Mouse (Mus musculus) adrenal gland, postnatal 14 days (tissue): ENCODE data around the gene Glb1. TPM values are rescaled to one million over a fixed set of nuclear protein-coding genes. Genes with fewer than 3 reads are reported as not detected.

ENCODE experiments used
- DNase-seq: peaks from one replicate; pipeline ENCODE4 v3.0.0; 2021; ENCODE audit warnings: mixed read lengths
- total RNA-seq: library from RNA; stranded (reverse); gene quantifications from 2 replicates; pipeline ENCODE4 v1.2.3, GENCODE M21; 2021

Gene Glb1
- total RNA-seq, 1 experiment from 2014 or later = 25.6 TPM

DNA sequence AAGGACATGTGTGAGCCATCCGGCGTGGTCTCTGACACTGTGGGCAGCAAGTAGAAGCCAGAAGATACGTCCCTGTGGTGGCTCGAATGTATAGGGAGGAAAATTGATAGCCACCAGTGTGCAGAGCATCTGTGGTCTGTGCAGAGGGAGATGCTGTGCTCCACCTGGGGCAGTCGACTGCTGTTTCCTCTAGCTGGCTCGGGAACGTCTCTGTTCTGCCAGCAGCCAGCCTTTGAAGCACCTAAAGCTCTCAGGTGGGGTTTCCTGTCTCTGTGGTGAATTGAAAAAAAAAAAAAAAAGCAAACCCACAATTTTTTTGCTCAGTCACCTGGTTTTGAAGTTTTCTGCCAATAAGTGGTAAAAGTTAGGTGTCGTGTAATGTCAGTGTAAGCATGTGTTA lies 42.5 kb downstream of the Glb1 start:
- no peak for DNase-seq

DNA sequence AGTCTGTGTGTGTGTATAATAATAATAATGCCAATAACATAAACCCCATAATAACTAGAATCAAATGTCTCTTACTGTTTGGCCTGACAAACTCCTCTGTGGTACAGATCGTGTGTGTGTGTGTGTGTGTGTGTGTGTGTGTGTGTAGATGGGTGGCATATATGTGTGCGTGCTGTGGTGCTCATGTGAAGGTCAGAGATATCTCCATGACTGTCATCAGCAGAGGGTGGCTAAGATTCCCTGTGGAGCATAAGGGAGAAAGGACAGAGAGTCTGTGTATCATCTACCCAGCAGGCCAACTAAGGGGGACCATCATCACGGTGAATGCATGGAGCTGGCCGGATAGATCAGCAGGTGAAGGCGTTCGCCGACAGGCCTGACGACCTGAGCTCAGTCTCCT lies 46.0 kb downstream of the Glb1 start:
- DNase-seq = no peak

DNA sequence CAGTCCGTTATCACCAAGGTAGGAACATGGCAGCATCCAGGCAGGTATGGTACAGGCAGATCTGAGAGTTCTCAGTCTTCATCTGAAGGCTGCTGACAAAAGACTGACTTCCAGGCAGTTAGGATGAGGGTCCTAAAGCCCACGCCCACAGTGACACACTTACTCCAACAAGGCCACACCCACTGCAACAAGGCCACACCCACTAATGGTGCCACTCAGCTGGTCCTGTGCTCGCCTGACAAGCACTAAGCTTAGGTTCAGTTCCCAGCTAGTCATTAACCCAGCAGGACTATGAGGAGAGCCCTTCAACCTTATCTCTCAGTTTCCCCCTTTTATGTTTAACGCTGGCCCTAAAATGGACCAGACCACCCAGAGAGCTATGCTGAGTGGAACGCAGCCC lies 47.8 kb downstream of the Glb1 start:
- DNase-seq = no peak

DNA sequence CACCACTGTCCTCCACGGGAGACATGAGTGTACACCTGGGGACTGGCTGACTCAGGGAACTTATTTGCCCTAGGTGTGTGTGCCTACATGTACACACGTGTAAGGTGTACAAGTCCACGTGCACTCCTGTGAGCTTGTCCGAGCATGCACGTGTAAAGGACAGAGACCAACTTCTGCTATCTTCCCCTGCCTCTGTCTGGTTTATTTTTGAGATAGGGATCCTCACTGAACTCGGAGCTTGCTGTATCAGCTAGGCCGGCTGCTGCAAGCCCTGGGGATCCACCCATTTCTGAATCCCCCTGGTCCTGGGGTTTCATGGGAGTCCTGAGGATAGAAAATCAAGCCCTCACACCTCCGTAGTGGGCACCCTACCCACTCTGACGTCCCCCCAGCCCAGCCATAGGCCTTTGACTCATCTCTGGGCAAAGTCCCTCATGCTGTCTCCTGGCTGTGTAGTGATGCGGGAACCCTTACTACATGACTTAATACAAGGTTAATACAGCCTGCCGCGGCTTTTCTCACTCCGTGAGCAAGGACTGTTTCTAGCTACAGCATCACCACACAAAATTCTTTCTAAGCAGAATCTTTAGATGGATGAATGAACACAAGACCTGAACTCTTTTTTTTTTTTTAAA lies 48.4 kb downstream of the Glb1 start:
- no peak for DNase-seq

DNA sequence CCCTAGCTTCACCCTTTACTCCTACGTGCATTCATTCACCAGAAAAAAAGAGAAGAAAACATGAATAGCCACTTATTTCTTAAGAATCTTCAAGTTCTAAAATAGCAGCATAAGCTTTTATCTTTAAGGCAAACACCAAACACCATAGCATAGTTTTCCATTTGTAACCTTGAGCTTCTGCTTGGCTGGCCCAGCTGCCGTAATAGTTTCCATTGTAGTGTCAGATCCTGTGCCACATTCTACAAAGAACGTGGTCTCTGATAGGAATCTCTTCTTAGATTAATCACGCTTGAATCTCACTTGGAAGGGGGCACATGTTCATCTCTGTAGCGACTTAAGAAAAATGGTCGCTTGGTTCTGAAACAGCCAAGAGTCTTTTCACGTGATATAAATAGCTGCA lies 50.7 kb downstream of the Glb1 start:
- DNase-seq = no peak

DNA sequence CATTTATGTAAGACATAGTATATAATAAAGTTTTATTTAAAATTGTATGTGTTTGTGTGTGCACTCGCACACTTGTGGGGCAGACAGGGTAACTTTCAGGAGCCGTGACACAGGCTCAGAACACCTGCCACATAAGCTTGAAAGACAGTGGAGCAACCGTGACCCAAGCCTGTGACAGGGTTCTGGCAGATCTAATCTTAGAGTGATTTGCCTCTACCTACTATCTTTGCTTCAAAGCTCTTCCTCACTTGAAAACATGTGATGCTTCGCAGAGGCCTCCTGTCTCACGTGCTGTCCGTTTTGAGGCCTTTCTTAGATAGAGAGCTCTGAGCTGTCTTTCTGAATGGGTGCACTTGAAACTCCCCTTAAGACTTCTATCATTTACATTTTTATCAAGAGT lies 51.5 kb downstream of the Glb1 start:
- no peak for DNase-seq

DNA sequence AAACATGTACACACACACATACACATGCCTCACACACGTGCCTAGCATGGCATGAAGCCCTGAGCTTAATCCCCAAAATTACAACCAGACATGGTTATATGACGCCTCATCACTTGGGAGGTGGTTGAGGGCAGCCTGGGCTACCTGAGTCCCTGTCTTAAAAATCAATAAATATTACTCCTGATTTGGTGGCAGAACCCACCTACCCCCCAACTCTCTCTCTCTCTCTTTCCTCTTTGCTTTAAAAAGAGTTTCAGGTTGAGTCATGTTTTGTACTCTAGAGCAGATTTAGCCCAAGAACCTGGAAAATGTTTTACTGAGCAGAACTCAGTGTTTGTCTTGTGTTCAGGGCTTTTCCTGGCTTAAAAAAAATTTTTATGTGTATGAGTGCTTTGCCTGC lies 54.5 kb downstream of the Glb1 start:
- DNase-seq = no peak

DNA sequence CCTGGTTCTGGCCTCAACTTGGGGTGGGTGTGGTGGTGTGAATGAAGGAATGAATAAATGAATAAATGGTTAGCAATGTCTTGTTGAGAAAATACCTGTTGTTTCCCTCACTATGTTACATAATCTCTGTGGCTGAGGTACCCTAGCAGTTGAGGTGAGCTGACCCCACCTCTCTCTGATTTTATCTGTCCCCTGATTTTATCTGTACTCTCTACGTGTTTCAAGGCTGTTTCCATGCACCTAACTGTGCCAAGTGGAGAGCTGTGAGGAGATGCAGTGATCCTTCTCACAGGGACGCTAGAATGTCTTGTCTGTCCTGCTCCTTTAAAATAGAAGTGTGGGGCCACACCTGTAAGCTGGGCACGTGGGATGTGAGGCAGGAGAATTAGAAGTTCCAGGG lies 57.6 kb downstream of the Glb1 start:
- DNase-seq = no peak

DNA sequence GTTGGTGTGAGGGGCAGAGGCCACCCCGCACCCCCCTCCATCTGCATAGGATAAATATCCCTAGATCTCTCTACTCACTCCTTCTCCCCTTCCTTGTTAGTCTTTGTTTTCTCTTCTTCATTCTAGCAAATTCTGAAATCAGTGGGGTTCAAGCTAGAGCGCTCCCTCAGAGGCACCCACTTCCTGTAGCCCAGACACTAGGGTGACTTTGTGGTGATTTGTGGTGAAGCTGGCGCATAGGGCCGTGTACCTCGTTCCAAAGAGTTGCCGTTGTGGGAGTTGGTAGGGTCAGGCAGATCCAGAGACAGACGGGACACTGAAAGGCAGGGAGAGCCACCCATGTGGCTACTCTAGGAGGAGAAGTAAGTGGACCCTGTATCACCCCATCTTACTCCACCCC lies 61.7 kb downstream of the Glb1 start:
- DNase-seq = no peak

DNA sequence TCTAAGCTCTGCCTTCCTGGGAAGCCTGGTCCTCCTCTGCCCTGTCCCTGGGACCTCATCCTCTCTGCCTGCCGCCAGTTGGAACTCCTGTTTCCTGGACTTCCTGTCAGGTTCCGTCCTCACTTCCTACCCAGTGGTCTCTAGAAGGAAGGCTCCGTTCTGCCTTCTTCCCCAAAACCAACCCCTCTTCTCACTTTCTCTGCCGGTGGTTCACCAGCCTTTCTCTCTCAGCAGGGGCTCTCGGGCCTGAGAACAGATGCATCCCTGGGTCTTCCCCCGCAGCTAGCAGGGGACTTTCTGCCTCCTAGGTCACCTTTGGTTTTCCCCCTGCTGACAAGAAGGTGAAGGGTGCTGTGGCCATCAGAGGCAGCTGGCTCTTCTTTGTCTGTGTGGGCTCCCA lies 64.6 kb downstream of the Glb1 start:
- no peak for DNase-seq

DNA sequence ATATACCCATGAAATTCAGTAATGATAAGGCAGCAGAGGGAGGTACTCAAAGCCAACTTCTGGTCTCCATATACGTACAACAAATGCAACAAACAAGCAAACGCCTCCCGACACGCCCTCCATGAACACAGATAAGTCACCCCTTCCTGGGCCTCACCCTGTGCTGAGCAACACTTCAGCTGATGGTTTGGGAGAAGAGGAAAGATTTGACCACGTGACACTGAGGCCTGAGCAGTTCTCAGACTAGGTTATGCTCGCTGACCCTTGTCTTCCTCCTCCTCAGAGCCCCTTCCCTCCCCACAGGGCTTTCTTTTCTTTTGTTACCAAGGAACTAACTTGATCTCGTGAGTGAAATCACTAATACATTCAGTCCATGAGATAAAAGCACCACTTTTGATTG lies 66.0 kb downstream of the Glb1 start:
- DNase-seq = no peak

DNA sequence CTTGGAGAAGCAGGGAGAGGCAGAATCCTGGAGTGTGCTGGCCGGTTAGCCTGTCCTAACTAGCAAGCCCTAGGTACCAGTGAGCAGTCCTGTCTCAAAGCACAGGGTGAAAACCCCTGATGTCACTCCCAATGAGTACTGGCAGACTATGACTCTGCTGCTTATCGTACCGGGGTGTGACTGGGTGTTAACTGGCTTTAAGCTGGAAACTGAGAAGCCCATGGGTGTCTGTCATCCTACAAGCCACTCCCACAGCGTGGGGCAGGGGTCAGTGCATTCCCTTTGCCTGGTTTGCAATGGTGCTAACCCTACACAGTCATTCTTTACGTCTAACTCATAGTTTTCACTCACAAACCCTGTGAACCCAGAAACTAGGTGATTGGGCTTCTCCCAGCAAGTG lies 67.3 kb downstream of the Glb1 start:
- DNase-seq = no peak

DNA sequence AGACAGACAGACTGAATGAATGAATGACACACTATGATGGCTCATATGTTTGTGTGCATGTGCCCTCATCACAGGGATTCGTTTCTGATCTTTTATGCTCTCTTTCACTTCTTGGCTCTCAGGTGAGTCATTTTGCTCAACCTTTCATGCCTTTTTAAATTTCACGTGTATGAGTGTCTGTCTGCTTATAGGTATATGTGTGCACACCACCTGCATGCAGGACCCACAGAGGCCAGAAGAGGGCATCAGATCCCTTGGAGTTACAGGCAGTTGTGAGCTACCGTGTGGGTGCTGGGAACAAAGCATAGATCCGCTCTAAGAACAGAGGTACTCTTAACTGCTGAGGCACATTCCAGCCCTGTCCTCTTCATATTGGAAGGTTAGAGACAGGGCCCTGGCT lies 67.8 kb downstream of the Glb1 start:
- DNase-seq = no peak

DNA sequence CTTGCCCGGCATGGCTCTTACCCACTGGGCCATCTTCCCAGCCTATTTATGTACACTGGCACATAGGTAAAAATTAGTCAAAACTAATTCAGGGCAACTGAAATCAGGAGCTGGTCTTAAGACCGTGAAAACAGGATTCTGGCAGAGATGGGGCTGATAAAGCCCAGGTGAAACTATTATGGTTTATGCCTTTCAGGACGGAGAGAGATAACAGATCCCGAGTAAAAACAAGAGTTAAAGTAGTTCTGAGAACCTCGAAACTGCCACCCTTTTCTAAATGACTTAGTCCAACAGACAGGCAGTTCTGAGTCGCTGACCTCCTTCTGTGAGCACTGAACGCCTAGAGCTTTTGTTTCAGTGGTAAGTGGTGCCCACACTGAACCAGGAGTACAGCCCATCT lies 71.0 kb downstream of the Glb1 start:
- no peak for DNase-seq

DNA sequence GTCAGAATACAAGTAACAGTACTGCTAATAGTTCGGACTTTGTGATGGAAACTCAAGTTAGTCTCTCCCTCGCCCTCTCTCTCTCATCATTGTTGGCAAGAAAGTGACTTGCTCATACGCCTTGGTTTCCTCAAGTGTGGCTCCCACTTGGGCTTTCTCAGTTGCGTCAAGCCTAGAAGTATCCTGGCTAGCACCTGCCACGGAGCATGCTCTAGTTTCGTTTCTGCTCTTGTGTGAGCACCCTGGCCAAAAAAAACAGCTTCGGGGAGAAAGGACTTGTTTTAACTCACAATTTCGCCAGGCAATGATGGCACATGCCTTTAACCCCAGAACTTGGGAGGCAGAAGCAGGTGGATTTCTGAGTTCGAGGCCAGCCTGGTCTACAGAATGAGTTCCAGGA lies 76.1 kb downstream of the Glb1 start:
- no peak for DNase-seq

DNA sequence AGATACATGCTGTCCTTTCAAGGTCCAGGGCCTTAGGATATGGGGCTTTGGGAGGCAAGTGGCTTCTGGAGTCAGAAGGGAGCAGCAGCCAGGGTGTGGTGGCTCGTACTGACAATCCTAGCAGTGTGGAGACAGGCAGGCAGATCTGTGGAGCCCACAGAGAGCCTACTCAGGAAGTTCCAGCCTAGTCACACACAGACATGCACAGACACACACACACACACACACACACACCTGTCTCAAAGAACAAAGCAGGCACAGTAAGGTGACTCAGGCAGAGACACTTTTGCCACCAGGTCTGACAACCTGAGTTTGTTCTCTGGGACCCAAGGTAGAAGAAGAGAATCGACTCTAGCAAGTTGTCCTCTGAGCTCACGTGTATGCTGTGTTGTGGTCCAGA lies 80.1 kb downstream of the Glb1 start:
- no peak for DNase-seq

DNA sequence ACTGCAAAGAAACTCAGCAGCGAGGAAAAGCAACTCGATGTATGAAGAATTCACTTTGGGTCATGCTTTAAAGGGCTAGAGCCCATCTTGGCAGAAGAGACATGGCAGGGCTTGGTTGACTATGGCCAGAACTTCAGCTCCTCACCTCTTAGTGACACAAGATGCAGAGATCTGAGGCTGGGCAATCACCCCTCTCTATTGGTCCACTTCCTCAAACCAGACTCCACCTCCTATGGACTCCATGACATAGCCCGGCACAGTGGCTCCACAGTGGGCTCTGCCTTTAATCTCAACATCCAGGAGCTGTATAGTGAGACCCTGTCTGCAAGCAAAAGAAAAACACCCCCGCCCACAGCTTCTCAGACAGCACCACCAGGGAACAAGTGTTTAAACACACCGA lies 83.9 kb downstream of the Glb1 start:
- DNase-seq = no peak

DNA sequence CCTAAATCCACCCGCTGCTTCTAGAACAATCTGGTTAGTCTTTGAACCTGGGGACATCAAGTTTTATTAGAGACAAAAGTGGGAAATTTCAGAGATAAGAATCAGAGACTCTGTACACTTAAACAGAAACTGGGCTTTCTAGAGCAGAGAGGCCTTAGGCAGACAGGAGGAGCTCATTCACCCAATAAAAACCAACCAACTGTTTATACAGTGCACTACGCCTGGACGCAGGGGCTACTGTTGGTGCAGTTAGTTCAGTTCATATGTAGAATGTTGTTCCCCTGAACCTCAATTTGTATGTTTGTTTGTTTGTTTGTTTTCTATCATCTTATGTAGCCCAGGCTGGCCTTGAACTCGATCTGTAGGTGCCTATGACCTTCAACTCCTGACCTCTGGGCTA lies 85.9 kb downstream of the Glb1 start:
- DNase-seq = no peak

DNA sequence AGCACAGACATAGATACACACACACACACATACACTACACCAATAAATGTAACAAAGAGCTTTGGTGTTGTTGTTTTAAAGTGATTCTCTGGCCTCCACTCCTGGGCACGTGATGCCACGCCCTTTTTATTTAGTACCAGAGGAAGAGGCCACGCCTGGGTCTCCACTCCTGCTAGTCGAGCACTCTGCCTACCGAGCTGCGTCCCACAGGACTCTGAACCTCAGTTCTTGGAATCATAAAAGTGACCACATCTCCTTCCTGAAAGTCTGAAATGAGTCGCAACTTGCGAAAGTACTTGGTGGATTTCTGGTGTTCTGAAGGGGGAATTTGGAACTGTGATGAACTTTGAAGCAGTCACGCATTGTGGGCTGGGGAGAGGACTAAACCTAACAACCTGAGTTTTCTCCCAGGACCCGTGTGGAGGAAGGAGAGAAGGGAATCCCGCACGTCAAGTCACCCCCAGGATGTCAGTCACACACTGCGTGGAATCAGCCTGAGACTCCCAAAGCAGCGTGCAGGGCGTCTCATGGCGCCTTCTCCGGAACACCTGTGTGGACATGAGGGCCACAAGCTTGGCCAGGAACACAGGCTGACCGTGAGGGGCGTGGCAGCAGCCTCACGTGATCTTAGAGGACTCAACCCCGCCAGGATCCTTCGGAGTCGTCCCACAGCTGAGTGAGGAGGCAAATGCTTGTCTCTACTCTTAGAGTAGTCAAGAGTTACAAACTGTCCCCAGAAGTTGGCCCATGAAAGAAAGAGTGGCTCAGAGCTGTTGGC lies 86.8 kb downstream of the Glb1 start:
- DNase-seq = no peak

DNA sequence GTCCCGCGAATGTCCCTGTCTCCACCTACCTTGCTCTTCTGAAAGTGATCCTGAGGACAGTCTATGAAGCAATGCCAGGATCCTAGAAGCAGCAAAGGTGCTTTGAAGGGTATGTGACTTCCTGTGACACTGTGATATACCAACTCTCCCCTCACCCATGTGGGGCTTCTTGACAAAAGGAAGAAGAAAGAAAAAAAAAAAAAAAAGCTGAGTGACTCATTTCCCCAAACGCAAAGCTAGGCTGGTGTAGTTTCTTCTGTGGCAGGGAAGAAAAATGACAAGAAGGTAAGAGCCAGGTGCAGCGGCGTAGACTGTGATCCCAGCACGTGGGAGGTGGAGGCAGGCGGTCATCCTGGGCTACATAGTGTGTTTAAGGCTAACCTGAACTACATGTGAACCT lies 95.6 kb downstream of the Glb1 start:
- DNase-seq = no peak

DNA sequence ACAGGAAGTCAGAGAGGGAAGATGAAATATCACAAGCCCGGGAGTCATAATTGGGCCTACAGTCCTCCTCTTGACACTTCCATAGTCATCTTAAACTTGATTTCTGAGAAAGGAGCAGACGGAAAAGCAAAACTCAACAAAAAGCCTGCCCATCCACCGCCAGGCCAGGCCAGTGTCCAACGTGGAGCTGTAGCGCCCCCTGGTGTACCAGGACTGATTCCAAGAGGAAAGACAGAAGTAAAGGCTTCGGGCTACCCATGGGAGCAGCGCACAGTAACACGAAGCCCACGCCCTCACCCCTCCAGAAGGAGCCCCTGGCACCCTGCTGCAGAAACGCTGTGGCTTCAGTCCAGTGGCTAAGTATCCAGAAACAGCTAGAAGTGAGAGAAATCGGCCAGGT lies 97.3 kb downstream of the Glb1 start:
- peak; percentile 94 for DNase-seq

DNA sequence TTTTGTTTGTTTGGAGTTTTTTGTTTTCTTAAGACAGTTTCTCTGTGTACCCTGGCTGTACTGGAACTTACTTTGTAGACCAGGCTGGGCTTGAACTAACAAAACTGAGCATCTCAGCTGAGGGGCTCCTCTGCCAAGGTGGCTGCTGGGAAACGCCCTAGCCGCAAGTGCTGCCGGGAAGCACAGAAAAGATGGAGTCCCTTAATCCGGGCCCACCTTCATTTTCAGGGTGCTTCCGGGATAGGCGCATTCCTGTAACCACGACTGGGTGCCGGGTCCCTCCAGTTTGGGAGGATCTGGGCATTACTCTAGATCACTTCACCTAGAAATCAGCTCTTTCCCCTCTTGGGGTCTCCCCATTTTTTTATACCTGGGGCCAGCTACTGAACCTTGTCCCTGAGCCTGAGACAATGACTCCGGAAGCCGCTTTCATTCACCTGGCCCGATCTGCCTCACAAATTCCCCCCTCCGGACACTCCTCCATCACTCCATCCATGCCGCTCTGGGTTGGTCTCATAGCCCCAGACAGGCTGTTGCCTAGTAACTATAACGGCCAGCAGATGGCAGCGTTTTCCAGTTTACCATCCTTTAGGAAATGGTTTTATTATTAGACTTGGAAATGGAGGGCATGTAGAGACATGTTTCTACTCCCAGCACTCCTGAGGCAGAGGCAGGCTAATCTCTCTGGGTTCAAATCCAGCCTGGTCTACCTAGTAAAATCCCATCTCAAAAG lies 99.1 kb downstream of the Glb1 start:
- peak; percentile 83 for DNase-seq

DNA sequence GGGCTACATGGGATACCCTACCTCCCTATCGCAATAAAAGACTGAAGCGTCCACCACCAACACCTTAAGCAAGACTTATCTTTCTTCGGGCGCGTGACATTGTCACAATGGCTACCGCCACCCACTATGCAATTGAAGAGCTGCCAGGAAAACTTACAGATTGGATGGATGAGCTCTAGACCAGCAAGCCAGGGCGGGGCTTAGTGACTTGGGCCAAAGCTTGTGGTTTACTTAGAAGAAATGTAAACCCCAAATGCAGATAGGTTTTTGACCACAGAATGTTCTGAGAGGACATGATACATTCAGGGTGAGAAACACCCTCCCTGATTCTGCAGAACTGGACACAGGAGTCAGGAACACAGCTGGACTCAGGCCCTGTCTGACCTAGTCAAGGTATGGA lies 100.2 kb downstream of the Glb1 start:
- DNase-seq = no peak

DNA sequence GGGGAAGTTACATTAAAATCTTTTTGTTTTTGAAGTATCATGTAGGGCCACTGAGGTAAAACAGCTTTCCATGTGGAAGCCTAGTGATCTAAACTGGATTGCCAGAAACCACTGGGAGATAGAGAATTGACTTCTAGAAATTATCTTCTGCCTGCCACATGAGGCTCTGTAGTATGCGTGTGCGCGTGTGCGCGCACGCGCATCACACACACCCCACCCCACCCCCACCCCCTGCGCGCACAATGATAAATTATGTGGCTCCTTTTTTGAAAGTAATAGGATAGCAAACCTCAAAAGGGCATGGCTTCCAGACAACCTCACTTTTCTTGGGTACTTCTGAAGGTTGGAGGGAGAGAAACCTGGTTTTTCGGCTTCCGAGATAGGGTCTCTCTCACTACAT lies 101.0 kb downstream of the Glb1 start:
- no peak for DNase-seq
